Mouse (Mus musculus) forebrain, embryonic 15.5 days (tissue): ENCODE measurements around the gene Pbrm1. TPM values are rescaled to one million over a fixed set of nuclear protein-coding genes. Genes with fewer than 3 reads are reported as not detected.

Source experiments
- ATAC-seq: fragments of 200-750 bp; cut with Nextera tagmentation; replicated peaks from 2 replicates; pipeline ENCODE4 v1.8.0; 2017; ENCODE audit warnings: mild to moderate bottlenecking, moderate TSS enrichment, moderate library complexity
- H3K27ac ChIP-seq: fragments of 300-500 bp; sonication (generic); replicated peaks from 2 replicates; pipeline ENCODE4 v1.5.1; 2015; ENCODE audit warnings: mild to moderate bottlenecking, inconsistent platforms
- H3K27me3 ChIP-seq: fragments of 300-500 bp; sonication (generic); 2 replicates; pipeline ENCODE4 v1.6.1; 2015; ENCODE audit warnings: inconsistent platforms
- H3K36me3 ChIP-seq: fragments of 300-500 bp; sonication (generic); 2 replicates; pipeline ENCODE4 v1.6.1; 2015; ENCODE audit warnings: mild to moderate bottlenecking, inconsistent platforms
- H3K4me1 ChIP-seq: fragments of 300-500 bp; sonication (generic); 2 replicates; pipeline ENCODE4 v1.6.1; 2015; ENCODE audit warnings: inconsistent platforms
- H3K4me2 ChIP-seq: fragments of 300-500 bp; sonication (generic); replicated peaks from 2 replicates; pipeline ENCODE4 v1.6.1; 2015; ENCODE audit warnings: mild to moderate bottlenecking, inconsistent platforms
- H3K4me3 ChIP-seq: fragments of 300-500 bp; sonication (generic); 2 replicates; pipeline ENCODE4 v1.5.1; 2015; ENCODE audit warnings: mild to moderate bottlenecking, inconsistent platforms
- H3K9ac ChIP-seq: fragments of 300-500 bp; sonication (generic); replicated peaks from 2 replicates; pipeline ENCODE4 v1.6.1; 2015; ENCODE audit warnings: mild to moderate bottlenecking, inconsistent platforms
- H3K9me3 ChIP-seq: fragments of 300-500 bp; sonication (generic); 2 replicates; pipeline ENCODE4 v1.6.1; 2016; ENCODE audit warnings: inconsistent platforms
- WGBS: fragments of 180-500 bp; shearing (Covaris S2); methylation state at CpG from one replicate; pipeline ENCODE4 v1.1.7; 2015; ENCODE audit warnings: mixed read lengths; 5-methylcytosine and 5-hydroxymethylcytosine counted together
- polyA plus RNA-seq: library from polyadenylated mRNA; unstranded; fragments of >200 nt; fragmentation: Nextera tagmentation; extraction: Ambion mirVana; gene quantifications from 2 replicates; pipeline ENCODE4 v1.2.1, GENCODE M21; 2015

Pbrm1 gene
- polyA plus RNA-seq, 1 experiment from 2014 or later = 165 TPM

- no peak for ATAC-seq
- Histone ChIP-seq H3K9me3 (no peaks in the 10 kb centered on the region), H3K4me2 (no peak overlapping the region), H3K27me3 (no peaks in the 10 kb centered on the region), H3K4me3 (no peak overlapping the region), H3K4me1 (peaks cover 13% of the 10 kb centered on the region; the same call in 1 of the 2 replicates), H3K9ac (no peak overlapping the region), H3K27ac (no peak overlapping the region), H3K36me3 (no peaks in the 10 kb centered on the region)
- WGBS = 56% methylated on average over 2 of the region's 2 CpGs
Observed at GRCm38 (mm10) chr14:31165010-31165409, 146.1 kb downstream of the Pbrm1 start.

DNA sequence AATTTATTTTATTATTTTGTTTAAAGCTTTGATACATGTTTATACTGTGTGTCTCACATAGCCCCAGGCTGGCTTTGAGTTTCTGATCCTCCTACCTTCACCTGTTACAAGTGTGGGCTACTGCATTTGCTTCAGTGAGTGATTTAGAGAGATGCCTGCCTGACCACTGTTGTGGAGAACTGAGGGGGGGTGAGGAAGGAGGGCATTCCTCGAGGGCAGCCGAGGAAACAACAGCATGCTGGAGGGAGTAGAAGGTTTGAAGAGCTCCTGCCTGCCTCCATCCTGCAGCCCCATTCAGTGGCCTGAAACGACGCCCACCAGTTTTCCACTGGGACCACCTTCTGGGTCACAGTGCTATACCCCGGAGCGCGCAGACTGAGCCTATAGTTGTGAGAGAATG lies 146.5 kb downstream of the Pbrm1 start:
- Histone ChIP-seq H3K9ac (no peak overlapping the region), H3K27ac (no peak overlapping the region), H3K4me1 (peaks cover 13% of the 10 kb centered on the region; the same call in 1 of the 2 replicates), H3K4me3 (no peak overlapping the region), H3K27me3 (no peaks in the 10 kb centered on the region), H3K36me3 (peaks cover 3% of the 10 kb centered on the region), H3K4me2 (no peak overlapping the region), H3K9me3 (no peaks in the 10 kb centered on the region)
- 67% methylated on average over 7 of the region's 7 CpGs for WGBS
- no peak for ATAC-seq

DNA sequence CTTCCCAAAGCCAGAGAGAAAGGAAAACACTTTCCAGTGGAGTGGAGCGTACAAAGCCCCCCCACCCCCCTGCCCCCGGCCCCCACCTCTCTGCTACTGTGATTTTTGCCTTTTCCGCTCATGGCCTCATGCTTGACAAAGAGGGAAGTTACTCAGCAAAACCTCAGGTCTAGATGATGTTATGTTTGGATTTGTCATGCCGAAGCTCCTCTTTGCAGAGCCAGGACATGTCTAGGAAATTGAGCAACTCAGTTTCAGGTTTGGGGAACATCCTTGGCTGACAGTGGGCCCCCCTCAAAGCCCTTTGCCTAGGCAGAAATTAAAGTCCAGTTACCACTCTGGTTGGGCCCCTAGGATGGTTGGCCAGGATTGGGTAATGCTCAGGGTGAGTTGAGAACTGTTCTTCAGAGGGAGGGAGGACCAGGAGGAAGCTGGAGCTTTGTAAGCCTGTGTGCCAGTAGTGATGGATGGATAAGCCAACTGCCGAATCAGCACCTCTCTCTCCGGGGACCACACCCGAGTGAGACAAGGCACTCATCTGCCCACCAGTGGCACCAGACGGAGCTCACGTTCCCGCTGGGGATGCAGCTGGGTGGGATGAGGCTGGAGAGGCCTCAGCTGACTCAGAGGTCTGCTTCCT lies 147.2 kb downstream of the Pbrm1 start:
- no peak for ATAC-seq
- 63% methylated on average over 10 of the region's 10 CpGs for WGBS
- Histone ChIP-seq H3K9ac (no peak overlapping the region), H3K27me3 (no peaks in the 10 kb centered on the region), H3K4me3 (no peak overlapping the region), H3K36me3 (peaks cover 9% of the 10 kb centered on the region), H3K9me3 (no peaks in the 10 kb centered on the region), H3K27ac (no peak overlapping the region), H3K4me1 (peaks cover 13% of the 10 kb centered on the region; the same call in 1 of the 2 replicates), H3K4me2 (no peak overlapping the region)

GRCm38 (mm10) chr14:31166827-31167226 lies 147.9 kb downstream of the Pbrm1 start:
- no peak for ATAC-seq

DNA sequence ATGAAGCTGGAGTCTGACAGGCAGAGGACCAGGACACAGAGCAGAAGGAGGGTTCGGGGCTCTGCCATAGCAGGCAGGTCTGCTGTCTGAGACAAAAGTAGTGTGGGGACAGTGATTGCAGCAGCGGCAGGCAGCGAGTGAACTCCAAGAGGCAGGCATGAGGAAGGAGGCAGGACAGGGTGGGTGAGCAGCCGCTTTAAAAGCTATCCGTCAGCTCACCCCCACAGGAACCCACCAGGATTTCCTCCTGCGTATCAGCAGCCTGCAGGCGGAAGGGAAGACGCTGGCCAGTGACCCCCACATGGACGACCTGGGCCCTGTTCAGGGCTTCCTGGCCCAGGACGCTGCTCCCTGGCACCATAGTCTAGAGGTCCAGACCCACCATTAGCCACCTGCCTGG lies 149.5 kb downstream of the Pbrm1 start, which contains the start of gene Stab1:
Gene Stab1, minus strand, starts transcription at position 217 of the 400 bp plus-strand sequence.
- Histone ChIP-seq H3K36me3 (peaks cover 33% of the 10 kb centered on the region), H3K4me1 (peaks cover 13% of the 10 kb centered on the region; the same call in 1 of the 2 replicates), H3K27me3 (no peaks in the 10 kb centered on the region), H3K4me2 (no peak within 1 kb of the TSS), H3K27ac (0 out of 2 replicates have a peak within 1 kb of the TSS, but pooled peaks have one; percentile 22), H3K9me3 (no peaks in the 10 kb centered on the region), H3K4me3 (no peak within 1 kb of the TSS), H3K9ac (no peak within 1 kb of the TSS)
- WGBS = 60% methylated on average over 10 of the region's 10 CpGs
- no peak for ATAC-seq

More at GRCm38 (mm10) chr14:31166827-31167226, 147.9 kb downstream of the Pbrm1 start:
- 48% methylated on average over 9 of the region's 9 CpGs for WGBS
- Histone ChIP-seq H3K27me3 (no peaks in the 10 kb centered on the region), H3K9ac (no peak overlapping the region), H3K4me3 (no peak overlapping the region), H3K4me2 (no peak overlapping the region), H3K4me1 (peaks cover 13% of the 10 kb centered on the region; the same call in 1 of the 2 replicates), H3K27ac (no peak overlapping the region), H3K9me3 (no peaks in the 10 kb centered on the region), H3K36me3 (peaks cover 17% of the 10 kb centered on the region)

- Histone ChIP-seq H3K27ac (peak overlapping the region; percentile 17; the same call in 1 of the 2 replicates), H3K9ac (no peak overlapping the region), H3K27me3 (no peaks in the 10 kb centered on the region), H3K36me3 (peaks cover 42% of the 10 kb centered on the region), H3K9me3 (no peaks in the 10 kb centered on the region), H3K4me2 (no peak overlapping the region), H3K4me1 (peaks cover 13% of the 10 kb centered on the region; the same call in 1 of the 2 replicates), H3K4me3 (no peak overlapping the region)
- 85% methylated on average over 6 of the region's 6 CpGs for WGBS
- no peak for ATAC-seq
Observed at GRCm38 (mm10) chr14:31169508-31169907, 150.6 kb downstream of the Pbrm1 start.

GRCm38 (mm10) chr14:31170963-31171362 lies 152.0 kb downstream of the Pbrm1 start:
- H3K4me3 ChIP-seq = no peak overlapping the region
- no peaks in the 10 kb centered on the region for H3K9me3 ChIP-seq
- H3K4me1 ChIP-seq = peaks cover 10% of the 10 kb centered on the region; the same call in 1 of the 2 replicates
- ATAC-seq = no peak
- 0 out of 2 replicates have a peak overlapping the region, but pooled peaks have one; percentile 8 for H3K27ac ChIP-seq
- no peak overlapping the region for H3K4me2 ChIP-seq
- H3K9ac ChIP-seq = no peak overlapping the region
- 81% methylated on average over 13 of the region's 13 CpGs for WGBS
- no peaks in the 10 kb centered on the region for H3K27me3 ChIP-seq
- H3K36me3 ChIP-seq = peaks cover 57% of the 10 kb centered on the region

Other genes with a start within 250 kb of the Pbrm1 start
- 17.3 and 18.0 TPM in 2 replicates for gene Tmem110, start 193.5 kb upstream of the Pbrm1 start, polyA plus RNA-seq
- 0.55 and 0.90 TPM in 2 replicates for gene Mustn1, start 139.9 kb upstream of the Pbrm1 start, polyA plus RNA-seq
- gene Itih4, start 132.7 kb upstream of the Pbrm1 start, polyA plus RNA-seq = 0.17 TPM in 1 of 2 replicates, not detected in the other
- gene Itih3, start 95.4 kb upstream of the Pbrm1 start, polyA plus RNA-seq = 0.38 and 0.53 TPM in 2 replicates
- 0.08 TPM in 1 of 2 replicates, not detected in the other for gene Itih1, start 75.8 kb upstream of the Pbrm1 start, polyA plus RNA-seq
- gene Nek4, start 67.8 kb upstream of the Pbrm1 start, polyA plus RNA-seq = 16.7 and 17.3 TPM in 2 replicates
- gene Glt8d1, start 17.7 kb upstream of the Pbrm1 start, polyA plus RNA-seq = 50.5 and 53.3 TPM in 2 replicates
- gene Spcs1, start 17.5 kb upstream of the Pbrm1 start, polyA plus RNA-seq = 284 and 296 TPM in 2 replicates
- 60.2 and 62.4 TPM in 2 replicates for gene Gnl3, start within 50 bp of the Pbrm1 start, polyA plus RNA-seq
- 66.1 and 74.5 TPM in 2 replicates for gene Smim4, start 109.8 kb downstream of the Pbrm1 start, polyA plus RNA-seq
- 223 and 240 TPM in 2 replicates for gene Nt5dc2, start 111.9 kb downstream of the Pbrm1 start, polyA plus RNA-seq
- 12.9 and 19.0 TPM in 2 replicates for gene Stab1, start 149.5 kb downstream of the Pbrm1 start, polyA plus RNA-seq
- 1.7 and 2.2 TPM in 2 replicates for gene Tnnc1, start 189.2 kb downstream of the Pbrm1 start, polyA plus RNA-seq
- 339 and 356 TPM in 2 replicates for gene Nisch, start 197.8 kb downstream of the Pbrm1 start, polyA plus RNA-seq
- gene Sema3g, start 198.7 kb downstream of the Pbrm1 start, polyA plus RNA-seq = 0.53 and 0.61 TPM in 2 replicates
- gene Phf7, start 232.2 kb downstream of the Pbrm1 start, polyA plus RNA-seq = 11.9 and 13.1 TPM in 2 replicates
- gene Bap1, start 232.3 kb downstream of the Pbrm1 start, polyA plus RNA-seq = 132 and 136 TPM in 2 replicates